Comparison of ENCODE assay signal across 27 mouse cellular contexts in genomic region chr3:68383672-68384071, GRCm38 (mm10).
DNase-seq lines count a peak whose midpoint lies in the region; ATAC-seq and TF ChIP-seq lines count a peak whose summit lies in the region.
"Had no signal": no experiment of that assay in that cellular context is flagged by ENCODE, and none has a peak within 500 bp of the region (broad histone marks: within the 10 kb centered on the region; RNA-seq: fewer than 3 reads in every experiment).

No protein-coding gene starts in this region.

- no peak for TF ChIP-seq CTCF in kidney, adult 2 months (conservative IDR thresholded peaks at IDR 0.05; ENCODE audit: insufficient read depth, insufficient read length, low read depth, low read length)

- H3K4me3 ChIP-seq in forebrain, embryonic 14.5 days (ENCODE audit: low read depth, low read length), result no peak overlapping the region
- no peak overlapping the region for H3K4me3 ChIP-seq in forebrain, embryonic 15.5 days
- no peak overlapping the region for H3K4me3 ChIP-seq in kidney, adult 2 months (ENCODE audit: insufficient read depth, low read depth, low read length)
- H3K4me3 ChIP-seq in midbrain, embryonic 13.5 days (replicated peaks), result no peak overlapping the region
- H3K4me3 ChIP-seq in midbrain, embryonic 10.5 days, result no peak overlapping the region
- H3K4me3 ChIP-seq: forebrain, embryonic 13.5 days; heart, embryonic 10.5 days; heart, embryonic 15.5 days; lung, embryonic 15.5 days; midbrain, embryonic 12.5 days; myocyte; neural tube, embryonic 12.5 days; stomach, embryonic 15.5 days had no signal

- peak; percentile 24 for DNase-seq in forebrain, embryonic 14.5 days (ENCODE audit: low spot score)
- peak; percentile 33 for DNase-seq in kidney, adult 2 months
- DNase-seq in kidney, postnatal 14 days, result no peak
- no peak for DNase-seq in midbrain, embryonic 10.5 days (ENCODE audit: low spot score)
- no peak for DNase-seq in ovary, postnatal 10 days (ENCODE audit: low spot score)
- DNase-seq: adrenal gland, postnatal 10 days; cerebellum, adult 11-12 months; gastrocnemius, postnatal 25 days; heart, adult 11 months; heart, postnatal 36 days; kidney, adult 11 months; layer of hippocampus, postnatal 36 days; liver; right cerebral cortex, postnatal 14 days had no signal

- no peak for ATAC-seq in forebrain, embryonic 14.5 days
- no peak for ATAC-seq in forebrain, embryonic 15.5 days (replicated peaks)
- 0 out of 2 replicates have a peak, but pooled peaks have one; percentile 58 for ATAC-seq in midbrain, embryonic 13.5 days
- ATAC-seq: forebrain, embryonic 13.5 days; inflammation-experienced regulatory T-cells, adult 6 months; Patski had no signal

- no peaks in the 10 kb centered on the region for H3K27me3 ChIP-seq in forebrain, embryonic 14.5 days (replicated peaks; ENCODE audit: control insufficient read depth, insufficient read depth, low read length)
- H3K27me3 ChIP-seq in forebrain, embryonic 15.5 days, result no peaks in the 10 kb centered on the region
- H3K27me3 ChIP-seq in kidney, adult 2 months (replicated peaks; ENCODE audit: control insufficient read depth, insufficient read depth, low read length), result no peaks in the 10 kb centered on the region
- no peaks in the 10 kb centered on the region for H3K27me3 ChIP-seq in midbrain, embryonic 13.5 days
- H3K27me3 ChIP-seq in midbrain, embryonic 10.5 days (ENCODE audit: low read depth, poor library complexity, severe bottlenecking), result no peaks in the 10 kb centered on the region
- H3K27me3 ChIP-seq: forebrain, embryonic 13.5 days; heart, embryonic 15.5 days; lung, embryonic 15.5 days; midbrain, embryonic 12.5 days; neural tube, embryonic 12.5 days; stomach, embryonic 15.5 days had no signal

- H3K9ac ChIP-seq in forebrain, embryonic 14.5 days (ENCODE audit: low read length), result no peak overlapping the region
- no peak overlapping the region for H3K9ac ChIP-seq in forebrain, embryonic 15.5 days (replicated peaks)
- H3K9ac ChIP-seq in midbrain, embryonic 13.5 days (replicated peaks), result no peak overlapping the region
- H3K9ac ChIP-seq: forebrain, embryonic 13.5 days; heart, embryonic 15.5 days; lung, embryonic 15.5 days; midbrain, embryonic 12.5 days; neural tube, embryonic 12.5 days; stomach, embryonic 15.5 days had no signal

- no peaks in the 10 kb centered on the region for H3K9me3 ChIP-seq in forebrain, embryonic 14.5 days (replicated peaks; ENCODE audit: control insufficient read depth, low read length)
- H3K9me3 ChIP-seq in forebrain, embryonic 15.5 days, result no peaks in the 10 kb centered on the region
- no peaks in the 10 kb centered on the region for H3K9me3 ChIP-seq in midbrain, embryonic 13.5 days
- H3K9me3 ChIP-seq in midbrain, embryonic 10.5 days (replicated peaks), result no peaks in the 10 kb centered on the region
- H3K9me3 ChIP-seq: forebrain, embryonic 13.5 days; heart, embryonic 10.5 days; heart, embryonic 15.5 days; lung, embryonic 15.5 days; midbrain, embryonic 12.5 days; neural tube, embryonic 12.5 days; stomach, embryonic 15.5 days had no signal

- no peaks in the 10 kb centered on the region for H3K36me3 ChIP-seq in forebrain, embryonic 14.5 days (ENCODE audit: control insufficient read depth, insufficient read depth, low read length)
- H3K36me3 ChIP-seq in forebrain, embryonic 15.5 days, result no peaks in the 10 kb centered on the region
- H3K36me3 ChIP-seq in kidney, adult 2 months (ENCODE audit: control insufficient read depth, insufficient read depth, low read length), result no peaks in the 10 kb centered on the region
- no peaks in the 10 kb centered on the region for H3K36me3 ChIP-seq in midbrain, embryonic 13.5 days
- no peaks in the 10 kb centered on the region for H3K36me3 ChIP-seq in midbrain, embryonic 10.5 days
- H3K36me3 ChIP-seq: heart, embryonic 10.5 days; heart, embryonic 15.5 days; lung, embryonic 15.5 days; midbrain, embryonic 12.5 days; neural tube, embryonic 12.5 days; stomach, embryonic 15.5 days had no signal

- TF ChIP-seq POLR2A in kidney, adult 2 months (IDR thresholded peaks at IDR 0.05; ENCODE audit: low read depth, low read length), result no peak

- no peak overlapping the region for H3K4me2 ChIP-seq in forebrain, embryonic 14.5 days (ENCODE audit: low read length)
- no peak overlapping the region for H3K4me2 ChIP-seq in forebrain, embryonic 15.5 days (replicated peaks)
- H3K4me2 ChIP-seq in midbrain, embryonic 13.5 days (replicated peaks), result no peak overlapping the region
- H3K4me2 ChIP-seq: forebrain, embryonic 13.5 days; heart, embryonic 15.5 days; lung, embryonic 15.5 days; midbrain, embryonic 12.5 days; neural tube, embryonic 12.5 days; stomach, embryonic 15.5 days had no signal

- no peaks in the 10 kb centered on the region for H3K4me1 ChIP-seq in forebrain, embryonic 14.5 days (ENCODE audit: control insufficient read depth, insufficient read depth, low read length)
- no peaks in the 10 kb centered on the region for H3K4me1 ChIP-seq in forebrain, embryonic 15.5 days
- H3K4me1 ChIP-seq in kidney, adult 2 months (ENCODE audit: control insufficient read depth, insufficient read depth, low read length), result peaks cover 5% of the 10 kb centered on the region; the same call in 1 of the 2 replicates
- peaks cover 16% of the 10 kb centered on the region for H3K4me1 ChIP-seq in midbrain, embryonic 13.5 days (replicated peaks)
- H3K4me1 ChIP-seq in midbrain, embryonic 10.5 days, result peaks cover 20% of the 10 kb centered on the region
- H3K4me1 ChIP-seq: heart, embryonic 10.5 days; heart, embryonic 15.5 days; lung, embryonic 15.5 days; midbrain, embryonic 12.5 days; neural tube, embryonic 12.5 days; stomach, embryonic 15.5 days had no signal

- no peak overlapping the region for H3K27ac ChIP-seq in forebrain, embryonic 14.5 days (ENCODE audit: low read depth, low read length)
- H3K27ac ChIP-seq in forebrain, embryonic 15.5 days (replicated peaks), result no peak overlapping the region
- H3K27ac ChIP-seq in kidney, adult 2 months (ENCODE audit: insufficient read depth, low read depth, low read length), result no peak overlapping the region
- H3K27ac ChIP-seq in midbrain, embryonic 13.5 days, result no peak overlapping the region
- no peak overlapping the region for H3K27ac ChIP-seq in midbrain, embryonic 10.5 days (replicated peaks)
- H3K27ac ChIP-seq: forebrain, embryonic 13.5 days; heart, embryonic 10.5 days; heart, embryonic 15.5 days; kidney, postnatal 0 days; lung, embryonic 15.5 days; midbrain, embryonic 12.5 days; neural tube, embryonic 12.5 days; stomach, embryonic 15.5 days had no signal

Comparison
In these comparisons a context has a peak if more than half of its experiments do, and no peak if none do; other contexts are left out.
1. DNase-seq: peak in forebrain, embryonic 14.5 days (single experiment) and kidney, adult 2 months (single experiment); none in kidney, postnatal 14 days (single experiment), midbrain, embryonic 10.5 days (single experiment) and ovary, postnatal 10 days (single experiment).